Mouse (Mus musculus): ENCODE measurements around the gene Sorbs2. TPM values are rescaled to one million over a fixed set of nuclear protein-coding genes. Genes with fewer than 3 reads are reported as not detected.

Gene Sorbs2
- polyA plus RNA-seq, 1 experiment from 2014 or later: 60.9 TPM

DNA sequence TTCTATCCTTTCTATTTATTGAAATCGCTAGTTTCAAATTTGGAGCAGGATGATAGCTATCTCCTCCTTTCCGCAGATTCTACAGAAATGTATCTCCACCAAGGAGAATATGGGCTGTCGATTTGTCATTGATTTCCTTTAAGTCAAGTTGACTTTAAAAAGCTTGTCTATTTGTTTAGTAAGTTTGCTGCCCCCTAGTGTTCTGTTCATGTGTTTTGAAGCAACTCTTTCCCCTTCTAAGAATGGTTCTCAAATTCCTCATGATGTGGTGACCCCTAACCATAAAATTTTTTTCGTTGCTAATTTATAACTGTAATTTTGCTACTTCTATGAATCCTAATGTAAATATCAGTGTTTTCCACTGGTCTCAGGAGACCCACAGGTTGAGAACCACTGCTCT, 273.0 kb downstream of the Sorbs2 start:
- 53% methylated on average over 4 of the region's 4 CpGs for WGBS
- H3K9ac ChIP-seq (ENCODE audit: low read depth, low read length): no peak overlapping the region
- H3K27me3 ChIP-seq (ENCODE audit: control insufficient read depth, insufficient read depth, low read depth, low read length): no peaks in the 10 kb centered on the region
- H3K36me3 ChIP-seq (ENCODE audit: control insufficient read depth, insufficient read depth, low read length): peaks cover 9% of the 10 kb centered on the region; the same call in 1 of the 2 replicates
- H3K9me3 ChIP-seq (replicated peaks; ENCODE audit: control insufficient read depth, low read length, poor library complexity, severe bottlenecking): no peaks in the 10 kb centered on the region
- H3K4me3 ChIP-seq (ENCODE audit: low read depth, low read length): no peak overlapping the region
- no peak overlapping the region for H3K4me2 ChIP-seq (ENCODE audit: low read length)
- no peak for ATAC-seq
- no peak overlapping the region for H3K27ac ChIP-seq (ENCODE audit: low read length)
- H3K4me1 ChIP-seq (ENCODE audit: control insufficient read depth, insufficient read depth, low read length): no peaks in the 10 kb centered on the region

DNA sequence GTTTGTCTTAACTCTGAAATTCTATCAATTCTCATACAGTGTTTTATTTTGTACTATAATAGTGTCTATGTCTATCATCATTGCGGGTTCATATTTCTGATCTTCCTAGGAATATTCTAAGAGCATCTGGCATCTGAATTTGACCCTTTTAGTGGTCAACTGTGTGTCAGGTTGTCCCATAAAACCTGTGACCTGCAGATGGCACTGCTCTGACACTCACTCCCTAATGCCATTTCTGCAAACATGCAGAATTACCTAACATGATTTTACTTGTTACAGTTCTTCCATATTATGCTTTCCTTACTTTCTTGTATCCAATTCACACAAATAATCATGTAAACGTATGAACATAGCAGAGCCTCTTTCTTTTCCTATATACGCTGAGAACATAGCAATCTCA, 281.0 kb downstream of the Sorbs2 start:
- no peaks in the 10 kb centered on the region for H3K4me1 ChIP-seq (ENCODE audit: control insufficient read depth, insufficient read depth, low read length)
- no peak for ATAC-seq
- no peaks in the 10 kb centered on the region for H3K9me3 ChIP-seq (replicated peaks; ENCODE audit: control insufficient read depth, low read length, poor library complexity, severe bottlenecking)
- H3K27me3 ChIP-seq (ENCODE audit: control insufficient read depth, insufficient read depth, low read depth, low read length): no peaks in the 10 kb centered on the region
- 90% methylated on average over 3 of the region's 3 CpGs for WGBS
- H3K4me2 ChIP-seq (ENCODE audit: low read length): no peak overlapping the region
- no peak overlapping the region for H3K9ac ChIP-seq (ENCODE audit: low read depth, low read length)
- H3K36me3 ChIP-seq (ENCODE audit: control insufficient read depth, insufficient read depth, low read length): peaks cover 21% of the 10 kb centered on the region
- H3K27ac ChIP-seq (ENCODE audit: low read length): no peak overlapping the region
- H3K4me3 ChIP-seq (ENCODE audit: low read depth, low read length): no peak overlapping the region

DNA sequence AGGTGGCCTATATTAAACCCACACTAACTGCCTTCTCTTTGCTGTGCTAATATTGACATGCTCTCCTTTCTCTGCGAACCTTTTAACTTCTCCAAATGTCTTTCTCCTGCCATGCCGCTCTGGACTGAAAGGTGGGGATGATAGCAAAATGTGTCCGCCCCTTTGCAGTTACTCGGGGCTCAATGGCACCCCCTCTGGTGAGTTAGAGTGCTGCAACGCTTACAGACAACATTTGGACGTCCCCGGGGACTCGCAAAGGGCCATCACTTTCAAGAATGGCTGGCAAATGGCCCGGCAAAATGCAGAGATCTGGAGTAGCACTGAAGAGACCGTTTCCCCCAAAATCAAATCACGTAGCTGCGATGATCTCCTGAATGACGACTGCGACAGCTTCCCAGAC, 287.3 kb downstream of the Sorbs2 start:
- Histone ChIP-seq H3K27me3 (ENCODE audit: control insufficient read depth, insufficient read depth, low read depth, low read length) (no peaks in the 10 kb centered on the region), H3K36me3 (ENCODE audit: control insufficient read depth, insufficient read depth, low read length) (peaks cover 37% of the 10 kb centered on the region), H3K9ac (ENCODE audit: low read depth, low read length) (no peak overlapping the region), H3K4me2 (ENCODE audit: low read length) (no peak overlapping the region), H3K27ac (ENCODE audit: low read length) (no peak overlapping the region), H3K9me3 (replicated peaks; ENCODE audit: control insufficient read depth, low read length, poor library complexity, severe bottlenecking) (no peaks in the 10 kb centered on the region), H3K4me3 (ENCODE audit: low read depth, low read length) (no peak overlapping the region), H3K4me1 (ENCODE audit: control insufficient read depth, insufficient read depth, low read length) (no peaks in the 10 kb centered on the region)
- 90% methylated on average over 14 of the region's 14 CpGs for WGBS
- ATAC-seq: no peak

DNA sequence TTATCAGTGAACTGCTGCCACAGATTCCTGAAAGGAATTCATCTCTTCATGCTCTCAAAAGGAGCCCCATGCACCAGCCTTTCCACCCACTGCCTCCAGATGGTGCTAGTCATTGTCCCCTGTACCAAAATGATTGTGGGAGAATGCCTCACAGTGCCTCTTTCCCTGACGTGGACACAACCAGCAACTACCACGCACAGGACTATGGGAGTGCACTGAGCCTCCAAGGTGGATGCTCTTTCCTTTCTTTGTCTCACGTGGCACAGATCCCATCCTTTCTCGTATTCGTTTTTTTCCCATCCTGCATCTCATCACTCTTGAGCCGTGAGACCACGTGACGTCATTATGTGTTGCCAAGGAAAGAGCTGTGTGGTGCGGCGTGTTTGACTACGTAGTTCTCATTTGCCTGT, 288.7 kb downstream of the Sorbs2 start:
- peaks cover 37% of the 10 kb centered on the region for H3K36me3 ChIP-seq (ENCODE audit: control insufficient read depth, insufficient read depth, low read length)
- peak overlapping the region; percentile 33; the same call in 1 of the 2 replicates for H3K27ac ChIP-seq (ENCODE audit: low read length)
- 57% methylated on average over 11 of the region's 11 CpGs for WGBS
- H3K4me1 ChIP-seq (ENCODE audit: control insufficient read depth, insufficient read depth, low read length): no peaks in the 10 kb centered on the region
- no peak overlapping the region for H3K9ac ChIP-seq (ENCODE audit: low read depth, low read length)
- ATAC-seq: peak; percentile 56; the same call in 1 of the 2 replicates
- H3K27me3 ChIP-seq (ENCODE audit: control insufficient read depth, insufficient read depth, low read depth, low read length): no peaks in the 10 kb centered on the region
- no peak overlapping the region for H3K4me2 ChIP-seq (ENCODE audit: low read length)
- H3K4me3 ChIP-seq (ENCODE audit: low read depth, low read length): no peak overlapping the region
- H3K9me3 ChIP-seq (replicated peaks; ENCODE audit: control insufficient read depth, low read length, poor library complexity, severe bottlenecking): no peaks in the 10 kb centered on the region

DNA sequence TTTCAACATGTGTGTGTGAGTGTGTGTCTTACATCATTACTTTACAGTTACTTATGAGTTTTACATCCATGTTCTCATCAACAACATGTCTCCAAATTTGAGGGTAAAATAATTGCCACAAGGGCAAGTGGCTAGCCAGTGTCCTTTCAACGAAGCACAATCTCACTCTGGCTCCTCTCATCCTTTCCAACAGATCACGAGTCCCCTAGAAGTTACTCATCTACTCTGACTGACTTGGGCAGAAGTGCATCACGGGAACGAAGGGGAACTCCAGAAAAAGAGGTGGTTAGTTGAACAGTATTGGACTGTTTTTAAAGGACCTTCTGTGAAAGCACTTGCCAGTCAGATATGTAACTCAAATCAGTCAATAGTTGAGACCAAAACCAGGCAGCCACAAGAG, 291.9 kb downstream of the Sorbs2 start:
- Histone ChIP-seq H3K9me3 (replicated peaks; ENCODE audit: control insufficient read depth, low read length, poor library complexity, severe bottlenecking) (no peaks in the 10 kb centered on the region), H3K36me3 (ENCODE audit: control insufficient read depth, insufficient read depth, low read length) (peaks cover 29% of the 10 kb centered on the region), H3K4me2 (ENCODE audit: low read length) (no peak overlapping the region), H3K4me3 (ENCODE audit: low read depth, low read length) (no peak overlapping the region), H3K27me3 (ENCODE audit: control insufficient read depth, insufficient read depth, low read depth, low read length) (no peaks in the 10 kb centered on the region), H3K9ac (ENCODE audit: low read depth, low read length) (no peak overlapping the region), H3K4me1 (ENCODE audit: control insufficient read depth, insufficient read depth, low read length) (no peaks in the 10 kb centered on the region), H3K27ac (ENCODE audit: low read length) (no peak overlapping the region)
- 88% methylated on average over 4 of the region's 4 CpGs for WGBS
- ATAC-seq: no peak

GRCm38 (mm10) chr8:45808597-45808996, 301.0 kb downstream of the Sorbs2 start:
- WGBS: 94% methylated on average over 6 of the region's 6 CpGs
- no peaks in the 10 kb centered on the region for H3K4me1 ChIP-seq (ENCODE audit: control insufficient read depth, insufficient read depth, low read length)
- no peak for ATAC-seq
- H3K4me3 ChIP-seq (ENCODE audit: low read depth, low read length): no peak overlapping the region
- no peak overlapping the region for H3K27ac ChIP-seq (ENCODE audit: low read length)
- H3K4me2 ChIP-seq (ENCODE audit: low read length): no peak overlapping the region
- no peaks in the 10 kb centered on the region for H3K27me3 ChIP-seq (ENCODE audit: control insufficient read depth, insufficient read depth, low read depth, low read length)
- no peak overlapping the region for H3K9ac ChIP-seq (ENCODE audit: low read depth, low read length)
- H3K36me3 ChIP-seq (ENCODE audit: control insufficient read depth, insufficient read depth, low read length): peaks cover 34% of the 10 kb centered on the region
- no peaks in the 10 kb centered on the region for H3K9me3 ChIP-seq (replicated peaks; ENCODE audit: control insufficient read depth, low read length, poor library complexity, severe bottlenecking)

- no peaks in the 10 kb centered on the region for H3K9me3 ChIP-seq (replicated peaks; ENCODE audit: control insufficient read depth, low read length, poor library complexity, severe bottlenecking)
- no peaks in the 10 kb centered on the region for H3K4me1 ChIP-seq (ENCODE audit: control insufficient read depth, insufficient read depth, low read length)
- no peak overlapping the region for H3K4me3 ChIP-seq (ENCODE audit: low read depth, low read length)
- H3K9ac ChIP-seq (ENCODE audit: low read depth, low read length): no peak overlapping the region
- H3K4me2 ChIP-seq (ENCODE audit: low read length): no peak overlapping the region
- 20% methylated on average over 7 of the region's 7 CpGs for WGBS
- peaks cover 6% of the 10 kb centered on the region for H3K36me3 ChIP-seq (ENCODE audit: control insufficient read depth, insufficient read depth, low read length)
- peak; percentile 71; the same call in 1 of the 2 replicates for ATAC-seq
- no peak overlapping the region for H3K27ac ChIP-seq (ENCODE audit: low read length)
- no peaks in the 10 kb centered on the region for H3K27me3 ChIP-seq (ENCODE audit: control insufficient read depth, insufficient read depth, low read depth, low read length)
Measured at GRCm38 (mm10) chr8:45816765-45817426, 309.3 kb downstream of the Sorbs2 start.

- Histone ChIP-seq H3K36me3 (ENCODE audit: control insufficient read depth, insufficient read depth, low read length) (peaks cover 7% of the 10 kb centered on the region), H3K9ac (ENCODE audit: low read depth, low read length) (no peak overlapping the region), H3K4me2 (ENCODE audit: low read length) (no peak overlapping the region), H3K27ac (ENCODE audit: low read length) (no peak overlapping the region), H3K4me3 (ENCODE audit: low read depth, low read length) (no peak overlapping the region), H3K4me1 (ENCODE audit: control insufficient read depth, insufficient read depth, low read length) (no peaks in the 10 kb centered on the region), H3K9me3 (replicated peaks; ENCODE audit: control insufficient read depth, low read length, poor library complexity, severe bottlenecking) (no peaks in the 10 kb centered on the region), H3K27me3 (ENCODE audit: control insufficient read depth, insufficient read depth, low read depth, low read length) (no peaks in the 10 kb centered on the region)
- 85% methylated on average over 5 of the region's 5 CpGs for WGBS
- ATAC-seq: no peak
Measured at GRCm38 (mm10) chr8:45821650-45822049, 314.1 kb downstream of the Sorbs2 start.

DNA sequence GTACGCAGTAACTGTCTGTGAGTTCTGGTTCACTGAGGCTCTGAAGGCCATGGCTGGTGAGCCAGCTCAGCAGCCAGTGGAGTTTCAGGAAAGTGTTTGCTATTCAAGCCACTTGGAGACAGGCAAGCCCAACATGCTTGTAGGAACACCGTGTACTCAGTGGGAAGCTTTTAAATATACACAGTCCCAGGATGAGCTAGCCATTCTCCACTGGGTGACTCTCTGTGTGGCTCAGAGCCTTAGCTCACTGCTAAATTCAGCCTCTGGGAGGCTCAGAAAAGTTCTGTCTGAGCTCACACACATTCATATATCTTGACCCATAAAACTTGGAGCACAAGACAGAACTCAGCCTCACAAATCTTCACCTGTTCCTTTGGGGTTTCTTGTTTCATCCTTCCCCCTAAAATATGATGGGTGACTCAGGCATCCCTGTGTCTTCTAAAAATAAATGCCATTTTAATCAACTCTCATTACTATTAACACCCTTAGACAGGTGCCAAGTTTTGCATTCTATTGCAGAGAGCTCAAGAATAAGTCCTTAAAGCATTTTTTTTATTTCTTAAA, 322.5 kb downstream of the Sorbs2 start:
- no peak overlapping the region for H3K27ac ChIP-seq (ENCODE audit: low read length)
- no peak for ATAC-seq
- H3K9me3 ChIP-seq (replicated peaks; ENCODE audit: control insufficient read depth, low read length, poor library complexity, severe bottlenecking): no peaks in the 10 kb centered on the region
- H3K36me3 ChIP-seq (ENCODE audit: control insufficient read depth, insufficient read depth, low read length): no peaks in the 10 kb centered on the region; the same call in 1 of the 2 replicates
- no peak overlapping the region for H3K4me3 ChIP-seq (ENCODE audit: low read depth, low read length)
- H3K9ac ChIP-seq (ENCODE audit: low read depth, low read length): no peak overlapping the region
- H3K27me3 ChIP-seq (ENCODE audit: control insufficient read depth, insufficient read depth, low read depth, low read length): no peaks in the 10 kb centered on the region
- 91% methylated on average over 2 of the region's 2 CpGs for WGBS
- H3K4me2 ChIP-seq (ENCODE audit: low read length): no peak overlapping the region
- H3K4me1 ChIP-seq (ENCODE audit: control insufficient read depth, insufficient read depth, low read length): no peaks in the 10 kb centered on the region

Data from midbrain, embryonic 16.5 days (tissue).